ENCODE assay signal across 21 mouse cellular contexts in the genomic region with DNA sequence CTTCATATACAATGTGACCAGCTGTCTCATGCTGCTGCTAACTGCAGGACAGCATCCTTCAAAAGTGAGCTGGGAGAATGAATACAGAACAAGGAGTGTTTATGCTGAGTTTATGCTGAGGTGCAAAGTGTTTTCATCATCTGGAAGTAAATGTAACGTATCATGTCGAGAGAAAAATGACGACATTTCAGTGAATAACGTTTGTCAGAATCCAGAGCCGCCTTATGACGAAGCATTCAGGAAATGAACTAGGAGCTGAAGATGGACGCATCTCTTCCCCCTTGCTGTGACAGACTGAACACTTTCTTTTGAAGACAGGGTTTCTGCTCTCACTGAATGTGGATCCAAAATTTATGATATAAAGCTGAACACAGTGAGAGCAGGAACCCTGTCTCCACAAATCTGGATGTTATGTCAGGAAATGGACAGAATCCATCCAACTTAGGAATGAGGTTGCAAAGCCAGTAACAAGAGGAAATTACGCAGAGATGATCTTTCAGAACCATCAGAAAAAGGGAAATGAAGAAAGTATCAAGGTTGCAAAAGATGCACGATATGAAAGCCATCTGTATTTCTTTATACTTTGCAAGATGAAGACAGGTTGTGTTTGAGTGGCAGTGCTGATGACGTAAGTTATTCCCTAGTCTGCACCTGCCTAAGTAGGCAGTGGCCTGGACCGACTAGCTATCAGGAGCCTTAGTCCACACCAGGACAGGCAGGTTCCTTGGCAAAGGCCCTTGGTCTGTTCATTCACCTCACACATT.
"Had no signal": no experiment of that assay in that cellular context is flagged by ENCODE, and none has a peak within 500 bp of the region (broad histone marks: within the 10 kb centered on the region; RNA-seq: fewer than 3 reads in every experiment).

No protein-coding gene starts in this region.

- H3K36me3 ChIP-seq: lung, embryonic 15.5 days; midbrain, embryonic 13.5 days had no signal

- H3K4me1 ChIP-seq: lung, embryonic 15.5 days; neural tube, embryonic 13.5 days had no signal

- H3K9me3 ChIP-seq: kidney, embryonic 15.5 days; lung, embryonic 15.5 days; midbrain, embryonic 13.5 days; neural tube, embryonic 13.5 days had no signal

- H3K4me3 ChIP-seq: kidney, embryonic 15.5 days; left cerebral cortex, adult 2 months; lung, embryonic 15.5 days; midbrain, embryonic 13.5 days; neural tube, embryonic 13.5 days had no signal

- H3K4me2 ChIP-seq: kidney, embryonic 15.5 days; liver, embryonic 11.5 days; lung, embryonic 15.5 days; midbrain, embryonic 13.5 days; neural tube, embryonic 13.5 days had no signal

- ATAC-seq: intestine, postnatal 0 days; midbrain, embryonic 13.5 days had no signal

- H3K27me3 ChIP-seq: kidney, embryonic 15.5 days; lung, embryonic 15.5 days; midbrain, embryonic 13.5 days; neural tube, embryonic 13.5 days had no signal

- H3K9ac ChIP-seq: kidney, embryonic 15.5 days; liver, embryonic 14.5 days; lung, embryonic 15.5 days; midbrain, embryonic 13.5 days; neural tube, embryonic 13.5 days had no signal

- DNase-seq: kidney, adult 2 months; kidney, postnatal 10 days; kidney, postnatal 36 days; layer of hippocampus, postnatal 36 days; lung, adult 18-20 months; lung, postnatal 10 days; lung, postnatal 36 days; retina, postnatal 1 day; right cerebral cortex, postnatal 25 days; thymus, adult 2 months; thymus, postnatal 14 days; thymus, postnatal 4 days had no signal

- H3K27ac ChIP-seq: kidney, embryonic 15.5 days; left cerebral cortex, adult 2 months; liver, embryonic 14.5 days; lung, embryonic 15.5 days; midbrain, embryonic 13.5 days; neural tube, embryonic 13.5 days; stomach, postnatal 0 days had no signal
